Mouse (Mus musculus): Measurements from ENCODE around the gene Gm44805. TPM values are rescaled to one million over a fixed set of nuclear protein-coding genes. Genes with fewer than 3 reads are reported as not detected.
"Not testable (repeated sequence)": the region's sequence is repeated elsewhere in the genome, so short reads cannot be mapped to it uniquely, and the experiment has no call there.

Gene Gm44805
- polyA plus RNA-seq, 1 experiment from 2014 or later = 1.2 TPM

DNA sequence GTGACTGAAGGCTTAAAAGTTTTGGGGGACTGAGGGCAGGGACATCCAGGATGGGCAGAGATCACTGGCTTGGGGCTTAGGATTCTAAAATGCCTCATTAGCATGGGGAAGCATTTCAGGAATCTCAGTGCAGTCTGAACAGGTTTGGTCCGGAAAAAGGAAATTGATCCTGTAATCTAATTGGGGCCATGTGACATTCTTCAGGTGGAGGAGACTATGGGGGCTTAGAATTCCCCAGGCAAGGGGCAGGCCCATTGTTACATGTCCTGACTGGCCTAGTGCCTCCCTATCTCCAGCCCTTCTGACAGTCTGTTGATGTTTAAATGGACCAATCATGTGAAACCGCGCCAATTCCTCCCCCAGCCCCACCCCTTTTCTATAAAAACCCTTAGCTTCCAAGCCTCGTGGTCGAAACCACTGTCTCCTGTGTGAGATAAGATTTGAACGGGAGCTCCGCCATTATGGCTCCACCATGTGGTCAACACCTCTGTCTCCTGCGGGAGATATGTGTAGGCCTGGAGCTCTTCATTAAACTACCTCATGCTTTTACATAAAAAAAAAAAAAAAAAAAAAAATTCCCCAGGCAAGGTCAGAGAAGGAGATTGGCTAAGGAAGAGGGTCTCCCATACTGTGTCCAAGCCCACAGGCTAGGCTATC is 5.8 kb upstream of the Gm44805 start:
- H3K9ac ChIP-seq; H3K36me3 ChIP-seq; H3K4me2 ChIP-seq (replicated peaks); H3K27ac ChIP-seq; H3K27me3 ChIP-seq (replicated peaks); H3K9me3 ChIP-seq; H3K4me3 ChIP-seq (replicated peaks); H3K4me1 ChIP-seq (replicated peaks): not testable (repeated sequence)
- ATAC-seq = 0 out of 2 replicates have a peak, but pooled peaks have one; percentile 15
- WGBS = 72% methylated on average over 8 of the region's 8 CpGs

GRCm38 (mm10) chr7:19686521-19686920 is 5.3 kb upstream of the Gm44805 start:
- Histone ChIP-seq H3K36me3 (no peaks in the 10 kb centered on the region), H3K4me3 (replicated peaks) (no peak overlapping the region), H3K4me1 (replicated peaks) (no peaks in the 10 kb centered on the region), H3K27ac (no peak overlapping the region), H3K9ac (no peak overlapping the region), H3K27me3 (replicated peaks) (no peaks in the 10 kb centered on the region), H3K4me2 (replicated peaks) (no peak overlapping the region), H3K9me3 (no peaks in the 10 kb centered on the region)
- ATAC-seq = peak; percentile 39; the same call in 1 of the 2 replicates
- 75% methylated on average over 6 of the region's 6 CpGs for WGBS

- WGBS = 46% methylated on average over 4 of the region's 4 CpGs
- H3K9ac ChIP-seq = no peak overlapping the region
- no peaks in the 10 kb centered on the region for H3K36me3 ChIP-seq
- no peak for ATAC-seq
- no peak overlapping the region for H3K27ac ChIP-seq
- H3K4me1 ChIP-seq (replicated peaks) = no peaks in the 10 kb centered on the region
- no peak overlapping the region for H3K4me2 ChIP-seq (replicated peaks)
- H3K9me3 ChIP-seq = no peaks in the 10 kb centered on the region
- no peak overlapping the region for H3K4me3 ChIP-seq (replicated peaks)
- no peaks in the 10 kb centered on the region for H3K27me3 ChIP-seq (replicated peaks)
Measured at GRCm38 (mm10) chr7:19685374-19685773, 4.2 kb upstream of the Gm44805 start.

DNA sequence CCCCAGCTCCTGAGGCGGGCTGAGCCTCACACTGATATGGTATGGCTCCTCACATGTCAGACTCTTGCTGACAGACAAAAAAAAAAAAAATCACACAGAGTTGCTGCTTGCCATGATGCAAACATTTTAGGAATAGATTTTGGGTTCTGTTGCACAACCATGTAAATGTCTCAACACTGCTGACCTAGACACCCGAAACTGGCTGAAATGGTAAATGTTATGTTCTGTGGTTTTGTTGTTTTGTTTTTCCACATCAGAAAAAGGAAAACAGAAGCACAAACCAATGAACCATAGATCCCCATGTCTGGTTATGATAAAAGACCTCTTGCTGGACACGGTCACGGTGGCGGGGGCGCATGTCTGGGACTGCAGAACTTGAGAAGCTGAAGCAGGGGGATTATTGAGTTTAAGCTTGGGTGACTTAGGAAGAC is 2.6 kb upstream of the Gm44805 start:
- H3K4me2 ChIP-seq (replicated peaks) = no peak overlapping the region
- 83% methylated on average over 6 of the region's 6 CpGs for WGBS
- ATAC-seq = no peak
- no peak overlapping the region for H3K27ac ChIP-seq
- no peaks in the 10 kb centered on the region for H3K4me1 ChIP-seq (replicated peaks)
- no peaks in the 10 kb centered on the region for H3K27me3 ChIP-seq (replicated peaks)
- H3K36me3 ChIP-seq = no peaks in the 10 kb centered on the region
- H3K9me3 ChIP-seq = no peaks in the 10 kb centered on the region
- H3K9ac ChIP-seq = no peak overlapping the region
- no peak overlapping the region for H3K4me3 ChIP-seq (replicated peaks)

GRCm38 (mm10) chr7:19682979-19683378 is 1.8 kb upstream of the Gm44805 start:
- H3K4me1 ChIP-seq (replicated peaks) = no peaks in the 10 kb centered on the region
- no peaks in the 10 kb centered on the region for H3K27me3 ChIP-seq (replicated peaks)
- H3K4me3 ChIP-seq (replicated peaks) = no peak overlapping the region
- ATAC-seq = no peak
- no peak overlapping the region for H3K9ac ChIP-seq
- WGBS = 69% methylated on average over 3 of the region's 3 CpGs
- no peak overlapping the region for H3K4me2 ChIP-seq (replicated peaks)
- no peaks in the 10 kb centered on the region for H3K36me3 ChIP-seq
- H3K9me3 ChIP-seq = no peaks in the 10 kb centered on the region
- no peak overlapping the region for H3K27ac ChIP-seq

GRCm38 (mm10) chr7:19680702-19681101 is 521 bp downstream of the Gm44805 start:
- 69% methylated on average over 2 of the region's 2 CpGs for WGBS
- Histone ChIP-seq H3K27ac (no peak overlapping the region), H3K9ac (no peak overlapping the region), H3K4me3 (replicated peaks) (no peak overlapping the region), H3K9me3 (no peaks in the 10 kb centered on the region), H3K27me3 (replicated peaks) (no peaks in the 10 kb centered on the region), H3K4me2 (replicated peaks) (no peak overlapping the region), H3K36me3 (no peaks in the 10 kb centered on the region), H3K4me1 (replicated peaks) (0 out of 2 replicates have a peak, but pooled peaks cover 7% of the 10 kb centered on the region)
- peak; percentile 44 for ATAC-seq

- Histone ChIP-seq H3K27me3 (replicated peaks) (no peaks in the 10 kb centered on the region), H3K4me3 (replicated peaks) (no peak overlapping the region), H3K4me1 (replicated peaks) (0 out of 2 replicates have a peak, but pooled peaks cover 7% of the 10 kb centered on the region), H3K9ac (no peak overlapping the region), H3K9me3 (no peaks in the 10 kb centered on the region), H3K27ac (no peak overlapping the region), H3K4me2 (replicated peaks) (no peak overlapping the region), H3K36me3 (no peaks in the 10 kb centered on the region)
- no peak for ATAC-seq
- WGBS = 84% methylated on average over 3 of the region's 3 CpGs
Measured at GRCm38 (mm10) chr7:19678901-19679300, 2.3 kb downstream of the Gm44805 start.

- Histone ChIP-seq H3K27ac (peak within 1 kb of the TSS; percentile 24; the same call in 1 of the 2 replicates), H3K9me3 (no peaks in the 10 kb centered on the region), H3K9ac (no peak within 1 kb of the TSS), H3K27me3 (replicated peaks) (no peaks in the 10 kb centered on the region), H3K36me3 (no peaks in the 10 kb centered on the region), H3K4me1 (replicated peaks) (0 out of 2 replicates have a peak, but pooled peaks cover 7% of the 10 kb centered on the region), H3K4me3 (replicated peaks) (no peak within 1 kb of the TSS), H3K4me2 (replicated peaks) (no peak within 1 kb of the TSS)
- WGBS = 60% methylated on average over 8 of the region's 8 CpGs
- peak; percentile 54 for ATAC-seq
Measured at GRCm38 (mm10) chr7:19677872-19678271, 3.4 kb downstream of the Gm44805 start, which contains the start of gene Apoc2. Gene Apoc2 (minus strand): TSS chr7:19677941.

DNA sequence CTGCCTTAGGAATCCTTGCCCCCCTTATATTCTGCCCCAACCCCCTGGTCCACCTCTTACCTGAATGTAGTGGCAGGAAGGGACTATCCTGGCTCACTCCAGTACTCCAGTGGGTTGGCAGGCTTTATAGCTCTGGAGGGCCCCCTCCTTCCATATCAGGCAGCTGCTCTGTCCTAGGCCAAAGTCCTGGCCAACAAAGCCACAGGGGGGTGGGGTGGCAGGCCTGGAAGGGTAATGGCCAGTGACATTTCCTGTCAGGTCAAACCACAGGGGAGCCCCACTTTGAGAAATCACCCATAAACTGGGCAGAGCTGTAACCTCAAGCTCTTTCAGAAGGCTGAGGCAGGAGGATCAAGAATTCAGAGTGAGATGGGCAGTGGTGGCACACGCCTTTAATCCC is 4.6 kb downstream of the Gm44805 start:
- ATAC-seq = peak; percentile 71
- H3K9ac ChIP-seq = no peak overlapping the region
- H3K9me3 ChIP-seq = no peaks in the 10 kb centered on the region
- H3K27me3 ChIP-seq (replicated peaks) = no peaks in the 10 kb centered on the region
- H3K36me3 ChIP-seq = no peaks in the 10 kb centered on the region
- no peak overlapping the region for H3K4me2 ChIP-seq (replicated peaks)
- 70% methylated on average over 1 of the region's 1 CpGs for WGBS
- H3K4me3 ChIP-seq (replicated peaks) = no peak overlapping the region
- H3K27ac ChIP-seq = no peak overlapping the region
- 0 out of 2 replicates have a peak, but pooled peaks cover 7% of the 10 kb centered on the region for H3K4me1 ChIP-seq (replicated peaks)

DNA sequence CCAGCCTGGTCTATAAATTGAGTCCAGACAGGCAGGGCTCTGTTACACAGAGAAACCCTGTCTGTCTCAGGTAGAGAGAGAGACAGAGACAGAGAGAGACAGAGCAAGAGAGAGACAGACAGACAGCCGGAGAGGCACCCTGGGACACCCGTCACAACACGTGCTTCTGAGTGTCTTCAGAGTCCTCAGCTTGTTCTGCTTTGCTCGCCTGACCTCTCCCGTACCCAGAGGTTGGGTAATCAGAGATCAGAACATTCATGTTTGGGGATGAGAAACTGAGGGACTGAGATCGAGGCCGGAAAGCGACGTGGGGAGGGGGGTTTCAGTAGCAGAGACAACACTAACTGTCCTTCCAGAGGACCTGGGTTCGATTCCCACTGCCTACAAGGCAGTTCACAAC is 5.4 kb downstream of the Gm44805 start:
- no peak overlapping the region for H3K27ac ChIP-seq
- no peak overlapping the region for H3K9ac ChIP-seq
- no peaks in the 10 kb centered on the region for H3K9me3 ChIP-seq
- 87% methylated on average over 10 of the region's 10 CpGs for WGBS
- H3K4me2 ChIP-seq (replicated peaks) = no peak overlapping the region; the same call in 1 of the 2 replicates
- H3K4me3 ChIP-seq (replicated peaks) = no peak overlapping the region
- H3K4me1 ChIP-seq (replicated peaks) = 0 out of 2 replicates have a peak, but pooled peaks cover 7% of the 10 kb centered on the region
- no peaks in the 10 kb centered on the region for H3K27me3 ChIP-seq (replicated peaks)
- ATAC-seq = no peak
- H3K36me3 ChIP-seq = no peaks in the 10 kb centered on the region

GRCm38 (mm10) chr7:19673083-19673699 is 8.0 kb downstream of the Gm44805 start:
- WGBS = 57% methylated on average over 14 of the region's 14 CpGs
- no peak overlapping the region for H3K4me2 ChIP-seq (replicated peaks)
- H3K36me3 ChIP-seq = no peaks in the 10 kb centered on the region
- ATAC-seq = no peak
- peaks cover 11% of the 10 kb centered on the region; the same call in 1 of the 2 replicates for H3K4me1 ChIP-seq (replicated peaks)
- H3K27ac ChIP-seq = no peak overlapping the region
- H3K9me3 ChIP-seq = no peaks in the 10 kb centered on the region
- H3K4me3 ChIP-seq (replicated peaks) = no peak overlapping the region
- H3K9ac ChIP-seq = no peak overlapping the region
- no peaks in the 10 kb centered on the region for H3K27me3 ChIP-seq (replicated peaks)

- Histone ChIP-seq H3K4me3 (replicated peaks) (no peak overlapping the region), H3K27me3 (replicated peaks) (no peaks in the 10 kb centered on the region), H3K27ac (no peak overlapping the region), H3K9ac (no peak overlapping the region), H3K36me3 (no peaks in the 10 kb centered on the region), H3K9me3 (no peaks in the 10 kb centered on the region), H3K4me2 (replicated peaks) (no peak overlapping the region), H3K4me1 (replicated peaks) (peaks cover 4% of the 10 kb centered on the region; the same call in 1 of the 2 replicates)
- ATAC-seq = no peak
- WGBS = 71% methylated on average over 10 of the region's 10 CpGs
Measured at GRCm38 (mm10) chr7:19671511-19671910, 9.7 kb downstream of the Gm44805 start.

All from intestine, embryonic 15.5 days (tissue).